Mouse (Mus musculus) forebrain, postnatal 0 days (tissue): Measurements from ENCODE around the gene A730071L15Rik. TPM values are rescaled to one million over a fixed set of nuclear protein-coding genes. Genes with fewer than 3 reads are reported as not detected.
A peak's percentile ranks its signal among the peaks of the same experiment; 100 is the strongest.

ENCODE experiments used
- ATAC-seq: fragments of 200-750 bp; cut with Nextera tagmentation; 2 replicates; pipeline ENCODE4 v1.8.0; 2017; ENCODE audit warnings: mild to moderate bottlenecking, moderate library complexity
- DNase-seq: peaks from one replicate; pipeline ENCODE4 v3.0.0-alpha.2; 2015
- H3K27ac ChIP-seq: fragments of 300-500 bp; sonication (generic); 2 replicates; pipeline ENCODE4 v1.5.1; 2014; ENCODE audit warnings: low read depth, mild to moderate bottlenecking, antibody characterized with exemption, low read length, moderate library complexity, mixed read lengths
- H3K27me3 ChIP-seq: fragments of 300-500 bp; sonication (generic); 2 replicates; pipeline ENCODE4 v1.6.1; 2014; ENCODE audit warnings: mild to moderate bottlenecking, low read length, mixed read lengths; ENCODE audit not compliant: insufficient read depth
- H3K36me3 ChIP-seq: fragments of 300-500 bp; sonication (generic); 2 replicates; pipeline ENCODE4 v1.6.1; 2014; ENCODE audit warnings: mild to moderate bottlenecking, moderate library complexity; ENCODE audit not compliant: insufficient read depth
- H3K4me1 ChIP-seq: fragments of 300-500 bp; sonication (generic); 2 replicates; pipeline ENCODE4 v1.6.1; 2014; ENCODE audit warnings: antibody characterized with exemption; ENCODE audit not compliant: insufficient read depth
- H3K4me2 ChIP-seq: fragments of 300-500 bp; sonication (generic); 2 replicates; pipeline ENCODE4 v1.6.1; 2014; ENCODE audit warnings: low read depth, mild to moderate bottlenecking, moderate library complexity
- H3K4me3 ChIP-seq: fragments of 300-500 bp; sonication (generic); 2 replicates; pipeline ENCODE4 v1.5.1; 2014; ENCODE audit warnings: low read depth, low read length, mixed read lengths
- H3K9ac ChIP-seq: fragments of 300-500 bp; sonication (generic); 2 replicates; pipeline ENCODE4 v1.6.1; 2014; ENCODE audit warnings: mild to moderate bottlenecking
- H3K9me3 ChIP-seq: fragments of 300-500 bp; sonication (generic); 2 replicates; pipeline ENCODE4 v1.6.1; 2016; ENCODE audit warnings: low read length
- CTCF ChIP-seq: sonication (generic); IDR thresholded peaks from 2 replicates; pipeline ENCODE4 v1.5.1; 2016; ENCODE audit warnings: antibody characterized with exemption, control low read depth, low read depth
- WGBS: fragments of 180-500 bp; shearing (Covaris S2); extraction: QIAGEN DNeasy Blood & Tissue Kit; methylation state at CpG from one replicate; pipeline ENCODE4 v1.1.7; 2014; 5-methylcytosine and 5-hydroxymethylcytosine counted together
- polyA plus RNA-seq: library from polyadenylated mRNA; unstranded; fragments of >200 nt; fragmentation: Nextera tagmentation; extraction: Ambion mirVana; gene quantifications from 2 replicates; pipeline ENCODE4 v1.2.1, GENCODE M21; 2015
- total RNA-seq: library from RNA; depleted of rRNA; stranded (reverse); fragments of >200 nt; gene quantifications from 2 replicates; pipeline ENCODE4 v1.2.3, GENCODE M21; 2014

The A730071L15Rik gene
- total and polyA plus RNA-seq, 2 experiments from 2014 or later = 0.29 to 0.44 TPM

DNA sequence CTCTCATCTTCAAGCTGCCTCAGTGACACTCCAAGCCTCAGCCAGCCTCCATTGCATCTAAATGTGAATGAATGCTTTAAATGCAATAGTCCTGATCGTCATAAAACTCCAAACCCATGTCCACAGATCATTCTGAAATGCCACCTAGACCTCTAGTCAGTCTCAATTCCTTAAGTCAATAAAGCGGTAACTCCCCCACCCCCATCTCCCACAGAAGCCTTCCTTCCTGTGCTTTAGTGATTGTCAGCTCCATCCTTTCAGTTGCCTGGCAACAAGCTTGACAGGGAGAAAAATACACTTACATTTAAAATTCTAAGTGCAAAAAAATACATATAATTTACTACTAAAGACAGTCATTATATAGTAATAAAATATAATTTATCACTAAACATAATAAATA, 16.6 kb upstream of the A730071L15Rik start:
- no peak overlapping the region; the same call in 1 of the 2 replicates for H3K4me2 ChIP-seq
- 0 out of 2 replicates have a peak, but pooled peaks cover 4% of the 10 kb centered on the region for H3K36me3 ChIP-seq
- 65% methylated on average over 2 of the region's 2 CpGs for WGBS
- H3K9ac ChIP-seq = no peak overlapping the region
- no peaks in the 10 kb centered on the region for H3K27me3 ChIP-seq
- ATAC-seq = no peak
- H3K27ac ChIP-seq = peak overlapping the region; percentile 77
- no peak for TF ChIP-seq CTCF
- peaks cover 21% of the 10 kb centered on the region for H3K4me1 ChIP-seq
- H3K4me3 ChIP-seq = no peak overlapping the region
- DNase-seq = peak; percentile 39
- H3K9me3 ChIP-seq = no peaks in the 10 kb centered on the region

DNA sequence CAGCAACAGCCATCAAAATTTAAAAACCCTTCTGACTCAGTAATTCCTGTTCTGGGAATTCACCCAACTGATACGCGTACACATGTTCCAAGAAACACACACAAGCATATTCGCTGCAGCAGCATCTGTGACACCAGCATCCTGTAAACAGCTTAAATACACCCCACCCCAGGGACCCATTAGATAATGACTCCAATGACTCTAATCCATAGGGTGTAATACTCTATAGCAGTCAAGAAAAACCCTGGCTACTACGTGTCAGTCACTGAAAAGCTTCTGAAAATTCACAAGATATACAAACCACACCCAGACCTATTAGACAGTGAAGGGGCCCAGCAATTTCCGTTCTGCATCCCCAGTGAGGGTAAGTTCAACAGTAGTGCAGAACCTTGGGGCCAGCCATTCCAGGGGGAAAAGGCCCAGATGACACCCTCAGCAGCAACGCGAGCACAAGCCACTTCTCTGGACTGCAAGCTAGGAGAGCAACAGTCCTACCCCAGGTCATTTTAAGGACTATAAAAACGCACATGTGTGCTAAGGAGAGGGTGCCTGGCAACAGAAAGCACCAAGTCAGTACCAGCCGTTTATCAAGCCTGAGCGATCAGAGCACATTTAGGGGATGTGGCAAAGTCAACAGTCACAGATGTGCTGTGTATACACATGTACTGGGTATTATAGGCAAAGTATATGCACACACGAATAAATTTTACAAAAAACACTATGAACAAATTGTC, 15.5 kb upstream of the A730071L15Rik start:
- Histone ChIP-seq H3K27ac (peak overlapping the region; percentile 64), H3K4me1 (peaks cover 15% of the 10 kb centered on the region), H3K27me3 (no peaks in the 10 kb centered on the region), H3K4me3 (no peak overlapping the region), H3K9ac (no peak overlapping the region), H3K4me2 (no peak overlapping the region), H3K36me3 (peaks cover 4% of the 10 kb centered on the region; the same call in 1 of the 2 replicates), H3K9me3 (no peaks in the 10 kb centered on the region)
- TF ChIP-seq CTCF = no peak
- no peak for ATAC-seq
- DNase-seq = no peak
- WGBS = 61% methylated on average over 11 of the region's 11 CpGs

DNA sequence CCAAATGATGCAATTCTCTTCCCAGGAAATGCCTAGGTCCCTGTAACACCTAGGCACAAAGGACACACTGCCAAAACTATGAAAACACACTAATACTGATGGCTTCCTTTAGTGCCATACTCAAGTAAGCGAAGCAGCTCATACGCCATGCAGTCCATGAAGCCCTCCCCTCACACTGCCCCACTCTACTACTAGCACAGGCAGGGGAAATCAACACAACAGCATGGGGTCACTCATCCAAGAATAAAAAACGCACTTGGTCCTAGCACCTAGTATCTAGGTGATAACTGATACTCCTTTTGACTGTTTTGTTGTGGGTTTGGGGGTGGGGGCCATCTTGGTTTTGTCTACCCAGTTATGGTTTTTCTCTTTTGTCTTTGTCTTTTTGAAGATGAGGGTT, 12.4 kb upstream of the A730071L15Rik start:
- H3K27ac ChIP-seq = peak overlapping the region; percentile 46; the same call in 1 of the 2 replicates
- no peak overlapping the region for H3K4me3 ChIP-seq
- H3K4me2 ChIP-seq = no peak overlapping the region
- DNase-seq (no peak), ATAC-seq (peak; percentile 42)
- no peaks in the 10 kb centered on the region for H3K9me3 ChIP-seq
- H3K27me3 ChIP-seq = no peaks in the 10 kb centered on the region
- no peak for TF ChIP-seq CTCF
- 92% methylated on average over 3 of the region's 3 CpGs for WGBS
- 0 out of 2 replicates have a peak overlapping the region, but pooled peaks have one; percentile 31 for H3K9ac ChIP-seq
- peaks cover 11% of the 10 kb centered on the region for H3K36me3 ChIP-seq
- peaks cover 11% of the 10 kb centered on the region; the same call in 1 of the 2 replicates for H3K4me1 ChIP-seq

DNA sequence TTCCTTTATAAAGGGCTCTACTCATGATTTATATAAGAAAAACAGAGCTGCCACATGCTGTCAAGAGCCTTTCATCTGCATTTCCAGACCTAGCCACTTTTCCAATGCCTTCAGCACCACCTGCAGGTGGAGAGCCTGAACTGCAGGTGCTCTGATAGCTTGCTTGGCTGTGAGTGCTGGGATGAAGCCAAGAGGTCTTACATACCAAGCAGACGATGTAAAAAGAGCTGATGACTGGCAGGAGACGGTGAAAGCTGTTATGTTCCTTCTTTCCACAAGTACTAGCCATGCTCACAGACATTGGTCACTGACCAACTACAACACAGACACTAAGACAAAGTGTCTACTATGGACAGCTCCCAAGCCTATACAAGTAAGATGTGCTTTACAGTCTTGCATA, 12.0 kb upstream of the A730071L15Rik start:
- Histone ChIP-seq H3K27ac (peak overlapping the region; percentile 46; the same call in 1 of the 2 replicates), H3K27me3 (no peaks in the 10 kb centered on the region), H3K4me2 (no peak overlapping the region), H3K9me3 (no peaks in the 10 kb centered on the region), H3K4me1 (peaks cover 9% of the 10 kb centered on the region; the same call in 1 of the 2 replicates), H3K4me3 (no peak overlapping the region), H3K9ac (0 out of 2 replicates have a peak overlapping the region, but pooled peaks have one; percentile 31), H3K36me3 (peaks cover 11% of the 10 kb centered on the region)
- peak; percentile 99 for TF ChIP-seq CTCF
- ATAC-seq (peak; percentile 85), DNase-seq (peak; percentile 99)
- WGBS = 0% methylated on average over 2 of the region's 2 CpGs

DNA sequence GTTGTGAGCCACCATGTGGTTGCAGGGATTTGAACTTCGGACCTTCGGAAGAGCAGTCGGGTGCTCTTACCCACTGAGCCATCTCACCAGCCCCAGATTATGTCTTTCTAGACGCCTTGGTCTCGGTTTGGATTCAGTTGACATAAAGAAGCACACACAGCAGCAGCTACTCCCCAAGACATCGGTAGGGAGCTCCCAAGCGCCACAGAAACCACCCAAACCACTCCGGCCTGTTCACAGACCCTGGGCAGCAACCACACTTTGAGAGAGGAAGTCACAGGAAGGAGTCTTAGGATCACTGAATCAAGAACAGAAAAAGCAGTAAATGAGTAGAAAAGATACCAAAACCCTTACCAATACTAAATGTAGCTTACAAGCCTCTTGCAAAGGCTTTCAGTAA, 3.0 kb upstream of the A730071L15Rik start:
- peaks cover 10% of the 10 kb centered on the region; the same call in 1 of the 2 replicates for H3K36me3 ChIP-seq

DNA sequence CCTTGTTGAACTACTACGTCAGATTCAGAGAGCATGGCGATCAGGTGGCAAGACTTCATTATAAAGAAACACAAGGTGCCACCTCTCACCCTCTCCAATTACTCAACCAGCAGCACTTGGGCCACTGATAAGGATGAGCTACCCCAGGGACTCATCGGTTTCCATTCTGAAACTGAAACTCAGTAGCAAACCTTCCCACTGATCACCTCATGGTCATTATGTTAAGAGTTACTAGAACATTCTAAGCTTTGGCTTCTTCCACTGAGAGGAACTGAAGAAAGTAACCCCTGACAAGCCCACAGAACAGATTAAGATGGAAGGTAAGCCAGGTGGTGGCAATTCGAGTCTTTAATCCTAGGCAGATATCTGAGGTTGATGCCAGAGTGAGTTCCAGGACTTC, 1.4 kb upstream of the A730071L15Rik start:
- Histone ChIP-seq H3K4me3 (no peak overlapping the region), H3K36me3 (peaks cover 4% of the 10 kb centered on the region; the same call in 1 of the 2 replicates), H3K9ac (no peak overlapping the region), H3K27me3 (no peaks in the 10 kb centered on the region), H3K4me2 (peak overlapping the region; percentile 86), H3K9me3 (no peaks in the 10 kb centered on the region), H3K4me1 (peaks cover 15% of the 10 kb centered on the region), H3K27ac (no peak overlapping the region)
- DNase-seq (no peak), ATAC-seq (no peak)
- no peak for TF ChIP-seq CTCF
- WGBS = 94% methylated on average over 4 of the region's 4 CpGs

More for the DNA sequence above, 3.0 kb upstream of the A730071L15Rik start:
- WGBS = 90% methylated on average over 8 of the region's 8 CpGs
- Histone ChIP-seq H3K4me3 (no peak overlapping the region), H3K9ac (no peak overlapping the region), H3K27ac (no peak overlapping the region), H3K4me2 (no peak overlapping the region), H3K27me3 (no peaks in the 10 kb centered on the region), H3K9me3 (no peaks in the 10 kb centered on the region), H3K4me1 (peaks cover 15% of the 10 kb centered on the region)
- TF ChIP-seq CTCF = no peak
- ATAC-seq (no peak), DNase-seq (no peak)

DNA sequence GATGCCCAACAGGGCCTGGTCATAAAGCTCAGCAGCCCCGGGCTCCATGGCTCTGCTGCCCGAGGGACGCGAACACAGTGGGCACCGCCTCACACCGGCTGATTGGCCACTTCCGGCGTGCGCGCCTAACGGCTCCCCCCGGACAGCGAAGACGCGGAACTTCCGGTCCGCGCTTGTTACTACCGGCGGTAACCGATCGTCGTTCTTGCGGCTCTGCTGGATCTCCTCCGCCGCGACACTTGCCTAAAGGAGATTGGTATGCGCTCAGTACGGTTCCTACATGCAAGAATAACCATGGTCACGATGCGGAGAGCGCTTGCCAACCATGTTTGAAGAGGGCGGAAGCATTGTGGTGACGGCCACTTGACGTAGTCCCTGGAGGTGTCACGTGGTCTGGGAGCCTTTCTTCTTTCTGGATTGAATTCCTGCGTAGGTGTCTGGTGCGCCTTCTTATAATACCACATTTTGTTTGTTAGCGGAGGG, 299 bp downstream of the A730071L15Rik start, which contains the start of gene Nudcd3:
Gene Nudcd3 (minus strand): TSS at position 329 of the 483 bp plus-strand sequence.
- peak within 1 kb of the TSS; percentile 86 for H3K4me2 ChIP-seq
- H3K9me3 ChIP-seq = no peaks in the 10 kb centered on the region
- H3K27ac ChIP-seq = peak within 1 kb of the TSS; percentile 98
- ATAC-seq = peak; percentile 96
- under 1% methylated on average over 39 of the region's 39 CpGs for WGBS
- H3K27me3 ChIP-seq = no peaks in the 10 kb centered on the region
- H3K4me3 ChIP-seq = peak within 1 kb of the TSS; percentile 96
- H3K9ac ChIP-seq = peak within 1 kb of the TSS; percentile 93
- TF ChIP-seq CTCF = no peak; the same call in 1 of the 2 replicates
- peaks cover 15% of the 10 kb centered on the region for H3K4me1 ChIP-seq
- H3K36me3 ChIP-seq = no peaks in the 10 kb centered on the region
- DNase-seq = peak; percentile 96
